Mouse (Mus musculus) hindbrain, postnatal 0 days (tissue): ENCODE measurements around the gene Cdh13. TPM values are rescaled to one million over a fixed set of nuclear protein-coding genes. Genes with fewer than 3 reads are reported as not detected.

ENCODE experiments used
- ATAC-seq: fragments of 200-750 bp; cut with Nextera tagmentation; 2 replicates; pipeline ENCODE4 v1.8.0; 2017; ENCODE audit warnings: mild to moderate bottlenecking, moderate TSS enrichment, moderate library complexity
- DNase-seq: peaks from one replicate; pipeline ENCODE4 v3.0.0-alpha.2; 2015; ENCODE audit warnings: low spot score
- H3K27ac ChIP-seq: fragments of 300-500 bp; sonication (generic); 2 replicates; pipeline ENCODE4 v1.5.1; 2014; ENCODE audit warnings: mild to moderate bottlenecking
- H3K27me3 ChIP-seq: fragments of 300-500 bp; sonication (generic); 2 replicates; pipeline ENCODE4 v1.6.1; 2014; ENCODE audit warnings: low read length, mixed read lengths; ENCODE audit not compliant: insufficient read depth
- H3K36me3 ChIP-seq: fragments of 300-500 bp; sonication (generic); 2 replicates; pipeline ENCODE4 v1.6.1; 2014; ENCODE audit warnings: low read length, mixed read lengths; ENCODE audit not compliant: insufficient read depth
- H3K4me1 ChIP-seq: fragments of 300-500 bp; sonication (generic); 2 replicates; pipeline ENCODE4 v1.6.1; 2014; ENCODE audit warnings: antibody characterized with exemption, low read length, mixed read lengths; ENCODE audit not compliant: insufficient read depth
- H3K4me2 ChIP-seq: fragments of 300-500 bp; sonication (generic); 2 replicates; pipeline ENCODE4 v1.6.1; 2014; ENCODE audit warnings: low read depth, mild to moderate bottlenecking, low read length, moderate library complexity, mixed read lengths
- H3K4me3 ChIP-seq: fragments of 300-500 bp; sonication (generic); 2 replicates; pipeline ENCODE4 v1.5.1; 2014; ENCODE audit warnings: low read length
- H3K9ac ChIP-seq: fragments of 300-500 bp; sonication (generic); replicated peaks from 2 replicates; pipeline ENCODE4 v1.6.1; 2014; ENCODE audit warnings: mild to moderate bottlenecking, low read length, moderate library complexity, mixed read lengths
- H3K9me3 ChIP-seq: fragments of 300-500 bp; sonication (generic); 2 replicates; pipeline ENCODE4 v1.6.1; 2016; ENCODE audit warnings: low read length, mixed read lengths
- CTCF ChIP-seq: IDR thresholded peaks from 2 replicates; pipeline ENCODE4 v1.5.1; 2016; ENCODE audit warnings: antibody characterized with exemption, control low read depth, low read depth
- WGBS: fragments of 180-500 bp; shearing (Covaris S2); extraction: QIAGEN DNeasy Blood & Tissue Kit; methylation state at CpG from one replicate; pipeline ENCODE4 v1.1.7; 2014; 5-methylcytosine and 5-hydroxymethylcytosine counted together
- polyA plus RNA-seq: library from polyadenylated mRNA; unstranded; fragments of >200 nt; fragmentation: Nextera tagmentation; extraction: Ambion mirVana; gene quantifications from 2 replicates; pipeline ENCODE4 v1.2.1, GENCODE M21; 2015
- total RNA-seq: library from RNA; depleted of rRNA; stranded (reverse); fragments of >200 nt; gene quantifications from 2 replicates; pipeline ENCODE4 v1.2.3, GENCODE M21; 2014

The Cdh13 gene
- total and polyA plus RNA-seq, 2 experiments from 2014 or later: 137 to 141 TPM

DNA sequence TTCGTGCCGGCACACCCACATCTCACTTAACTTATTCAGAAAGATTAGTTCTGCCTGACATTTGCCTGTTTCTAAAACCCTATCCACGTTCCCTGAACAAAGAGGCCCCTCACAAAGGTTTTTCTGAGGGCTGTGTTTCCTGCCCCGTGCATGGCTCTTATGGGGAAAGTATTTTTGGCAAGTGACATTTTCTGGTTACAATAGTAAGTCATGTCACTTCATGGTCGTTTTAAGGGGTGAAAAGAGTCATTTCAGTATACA lies 256.0 kb downstream of the Cdh13 start:
- no peak for TF ChIP-seq CTCF
- Histone ChIP-seq H3K4me1 (no peaks in the 10 kb centered on the region), H3K27ac (no peak overlapping the region), H3K27me3 (no peaks in the 10 kb centered on the region), H3K9me3 (no peaks in the 10 kb centered on the region), H3K9ac (no peak overlapping the region), H3K4me3 (no peak overlapping the region), H3K4me2 (no peak overlapping the region), H3K36me3 (no peaks in the 10 kb centered on the region)
- WGBS: 18% methylated on average over 5 of the region's 5 CpGs
- DNase-seq (no peak), ATAC-seq (no peak)

DNA sequence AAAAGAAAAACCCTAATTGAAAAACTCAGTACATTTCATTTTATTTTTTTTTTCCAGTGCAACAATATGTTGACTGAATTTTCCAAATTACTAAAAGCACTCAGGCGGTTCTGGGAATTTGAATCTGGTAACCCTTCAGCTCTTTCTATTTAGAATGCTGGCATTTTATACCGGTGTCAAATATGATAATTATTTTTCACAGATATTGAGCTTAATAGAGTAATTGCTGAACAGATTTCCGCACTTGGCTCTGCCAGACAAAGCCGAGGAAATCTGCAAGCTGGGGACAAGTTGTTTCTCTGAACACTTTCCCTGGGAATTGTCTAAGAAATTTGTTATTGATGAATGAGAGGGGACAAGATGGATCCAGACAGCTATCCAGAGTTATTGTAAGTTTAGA lies 256.4 kb downstream of the Cdh13 start:
- DNase-seq (no peak), ATAC-seq (no peak)
- 38% methylated on average over 4 of the region's 4 CpGs for WGBS
- no peak overlapping the region for H3K4me3 ChIP-seq
- H3K27ac ChIP-seq: no peak overlapping the region
- TF ChIP-seq CTCF: no peak
- H3K9me3 ChIP-seq: no peaks in the 10 kb centered on the region
- H3K4me1 ChIP-seq: no peaks in the 10 kb centered on the region
- no peak overlapping the region for H3K9ac ChIP-seq
- H3K4me2 ChIP-seq: no peak overlapping the region
- H3K27me3 ChIP-seq: no peaks in the 10 kb centered on the region
- H3K36me3 ChIP-seq: no peaks in the 10 kb centered on the region

DNA sequence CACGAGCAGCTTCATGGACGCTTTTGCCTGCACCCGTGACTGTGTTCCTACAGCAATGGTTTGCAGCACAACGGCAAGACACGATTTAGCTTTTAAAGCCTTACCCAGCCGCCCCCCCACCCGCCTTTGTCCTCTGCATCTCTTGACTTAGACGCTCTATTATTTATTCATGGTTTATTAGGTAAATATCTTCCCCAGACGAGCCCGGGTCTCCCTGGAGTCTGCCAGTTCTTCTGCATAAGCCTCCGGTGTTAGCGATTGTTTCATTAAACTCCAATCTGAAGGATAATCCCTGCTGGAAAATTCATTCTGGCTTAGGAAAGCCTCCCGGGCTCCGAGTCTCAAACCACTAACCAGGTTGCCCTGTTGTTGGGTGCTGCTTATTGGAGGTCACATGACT lies 268.9 kb downstream of the Cdh13 start:
- Histone ChIP-seq H3K4me2 (no peak overlapping the region), H3K4me3 (no peak overlapping the region), H3K4me1 (no peaks in the 10 kb centered on the region), H3K9me3 (no peaks in the 10 kb centered on the region), H3K36me3 (no peaks in the 10 kb centered on the region), H3K9ac (no peak overlapping the region), H3K27me3 (no peaks in the 10 kb centered on the region), H3K27ac (no peak overlapping the region)
- TF ChIP-seq CTCF: no peak
- ATAC-seq (no peak), DNase-seq (no peak)
- 60% methylated on average over 14 of the region's 14 CpGs for WGBS

DNA sequence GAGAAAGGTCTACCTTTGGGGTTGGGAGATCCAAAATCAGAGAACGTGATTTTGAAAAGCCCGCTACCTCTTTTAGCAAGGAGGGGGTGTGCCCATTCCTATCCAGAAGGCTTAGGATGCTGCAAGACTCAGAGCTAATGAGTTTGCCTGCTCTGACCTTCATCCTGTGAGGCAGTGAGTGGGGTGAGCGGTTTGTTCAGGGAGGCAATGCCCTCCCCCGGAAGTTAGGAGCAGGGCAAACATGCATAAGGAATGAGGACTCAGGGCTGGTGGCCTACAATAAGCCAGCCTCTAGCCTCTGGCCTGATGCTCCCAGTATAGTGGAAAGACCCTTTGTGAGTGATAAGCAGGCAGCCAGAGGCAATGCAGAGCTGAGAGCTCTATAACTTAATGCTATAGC lies 269.3 kb downstream of the Cdh13 start:
- 67% methylated on average over 4 of the region's 4 CpGs for WGBS
- H3K9ac ChIP-seq: no peak overlapping the region
- H3K4me1 ChIP-seq: no peaks in the 10 kb centered on the region
- no peak for DNase-seq
- H3K4me3 ChIP-seq: no peak overlapping the region
- TF ChIP-seq CTCF: no peak
- no peak overlapping the region for H3K4me2 ChIP-seq
- no peaks in the 10 kb centered on the region for H3K36me3 ChIP-seq
- no peak for ATAC-seq
- H3K27ac ChIP-seq: no peak overlapping the region
- no peaks in the 10 kb centered on the region for H3K9me3 ChIP-seq
- H3K27me3 ChIP-seq: no peaks in the 10 kb centered on the region

DNA sequence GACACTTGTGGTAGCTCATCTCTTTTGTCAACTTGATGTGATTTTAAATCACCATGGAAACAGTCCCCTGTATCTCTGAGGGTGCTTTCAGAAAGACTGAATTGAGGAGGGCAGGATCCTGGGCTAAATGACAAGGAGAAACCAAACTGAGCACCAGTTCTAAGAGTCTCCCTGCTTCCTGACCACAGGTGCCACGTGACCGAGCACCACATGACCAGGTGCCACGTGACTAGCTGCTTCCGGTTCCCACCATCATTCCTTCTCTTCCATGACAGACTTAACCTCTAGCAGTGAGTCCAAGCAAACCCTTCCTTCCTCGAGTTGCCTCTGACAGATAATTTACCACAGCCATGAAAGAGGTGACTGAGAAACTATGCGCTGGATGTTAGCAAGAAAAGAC lies 280.5 kb downstream of the Cdh13 start:
- no peaks in the 10 kb centered on the region for H3K27me3 ChIP-seq
- 70% methylated on average over 6 of the region's 6 CpGs for WGBS
- H3K4me3 ChIP-seq: no peak overlapping the region
- ATAC-seq (no peak), DNase-seq (no peak)
- no peaks in the 10 kb centered on the region for H3K9me3 ChIP-seq
- H3K4me2 ChIP-seq: no peak overlapping the region
- H3K27ac ChIP-seq: no peak overlapping the region
- H3K36me3 ChIP-seq: no peaks in the 10 kb centered on the region
- no peaks in the 10 kb centered on the region for H3K4me1 ChIP-seq
- no peak for TF ChIP-seq CTCF
- no peak overlapping the region for H3K9ac ChIP-seq

DNA sequence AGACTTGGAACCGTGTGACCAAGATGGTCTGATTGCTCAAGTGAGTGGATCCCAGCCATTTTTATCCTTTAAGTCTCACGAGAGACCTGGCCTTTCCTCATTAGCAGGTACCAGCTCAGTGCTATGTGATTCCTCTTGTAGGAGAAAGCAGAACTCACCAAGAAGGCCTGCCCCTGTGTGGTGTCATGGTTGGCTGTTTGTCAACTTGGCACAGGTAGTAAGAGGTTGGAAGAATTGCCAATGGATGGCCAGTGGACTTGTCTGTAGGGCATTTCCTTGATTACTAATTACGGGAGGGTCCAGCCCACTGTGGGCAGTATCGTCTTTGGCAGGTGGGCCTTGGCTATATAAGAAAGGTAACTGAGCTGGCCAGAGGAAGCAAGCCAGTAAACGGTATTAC lies 281.7 kb downstream of the Cdh13 start:
- no peaks in the 10 kb centered on the region for H3K4me1 ChIP-seq
- no peak for TF ChIP-seq CTCF
- no peak for DNase-seq
- H3K9me3 ChIP-seq: no peaks in the 10 kb centered on the region
- no peak overlapping the region for H3K9ac ChIP-seq
- H3K27me3 ChIP-seq: no peaks in the 10 kb centered on the region
- no peak overlapping the region for H3K27ac ChIP-seq
- no peak for ATAC-seq
- no peak overlapping the region for H3K4me3 ChIP-seq
- WGBS: 84% methylated on average over 5 of the region's 5 CpGs
- H3K4me2 ChIP-seq: no peak overlapping the region
- no peaks in the 10 kb centered on the region for H3K36me3 ChIP-seq

DNA sequence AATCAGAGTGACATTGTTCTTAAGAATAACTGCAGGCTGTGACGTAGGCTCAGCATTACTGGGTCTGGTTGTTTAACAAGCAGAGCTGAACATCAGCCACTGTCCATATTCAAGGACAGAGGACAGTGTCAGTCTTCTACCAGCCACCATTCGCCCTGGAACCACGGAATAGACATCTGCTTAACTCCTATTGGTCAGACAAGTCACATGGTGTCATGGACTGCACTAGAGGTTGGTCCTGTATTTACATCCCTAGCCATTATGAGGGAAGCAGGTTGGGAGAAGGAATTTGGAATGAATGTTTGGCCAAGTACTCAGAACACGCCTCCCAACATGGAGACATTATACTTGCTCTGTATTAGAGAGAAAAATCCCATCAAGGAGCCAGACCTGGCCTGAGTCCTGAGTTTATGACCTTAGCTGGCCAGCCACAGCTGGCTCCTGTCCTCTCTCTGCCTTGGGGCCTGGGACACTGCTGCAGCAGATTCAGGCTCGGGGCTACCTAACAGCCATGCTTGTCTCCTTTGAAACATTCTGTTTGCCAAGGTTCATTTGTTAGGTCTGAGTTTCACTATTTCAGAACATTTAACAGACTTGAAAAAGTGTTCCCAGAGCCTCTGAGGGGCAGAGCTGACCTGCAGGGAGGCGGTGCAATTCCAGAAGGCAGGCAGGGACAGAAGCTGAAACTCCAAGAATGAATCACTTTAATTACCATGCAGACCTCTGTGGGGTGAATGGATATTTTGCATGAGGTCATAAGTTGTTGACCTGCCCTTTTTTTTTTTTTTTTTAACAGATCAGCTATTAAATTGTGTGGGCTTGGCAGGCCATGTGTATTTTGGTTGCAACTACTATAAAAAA lies 282.6 kb downstream of the Cdh13 start:
- no peak for TF ChIP-seq CTCF
- ATAC-seq (no peak), DNase-seq (no peak)
- H3K4me2 ChIP-seq: no peak overlapping the region
- H3K36me3 ChIP-seq: no peaks in the 10 kb centered on the region
- no peak overlapping the region for H3K4me3 ChIP-seq
- H3K4me1 ChIP-seq: no peaks in the 10 kb centered on the region
- no peaks in the 10 kb centered on the region for H3K27me3 ChIP-seq
- H3K9me3 ChIP-seq: no peaks in the 10 kb centered on the region
- H3K27ac ChIP-seq: no peak overlapping the region
- 73% methylated on average over 6 of the region's 6 CpGs for WGBS
- no peak overlapping the region for H3K9ac ChIP-seq
